Mouse (Mus musculus): ENCODE data around the gene Snrpa1.
A peak's percentile ranks its signal among the peaks of the same experiment; 100 is the strongest.

Snrpa1 gene

DNA sequence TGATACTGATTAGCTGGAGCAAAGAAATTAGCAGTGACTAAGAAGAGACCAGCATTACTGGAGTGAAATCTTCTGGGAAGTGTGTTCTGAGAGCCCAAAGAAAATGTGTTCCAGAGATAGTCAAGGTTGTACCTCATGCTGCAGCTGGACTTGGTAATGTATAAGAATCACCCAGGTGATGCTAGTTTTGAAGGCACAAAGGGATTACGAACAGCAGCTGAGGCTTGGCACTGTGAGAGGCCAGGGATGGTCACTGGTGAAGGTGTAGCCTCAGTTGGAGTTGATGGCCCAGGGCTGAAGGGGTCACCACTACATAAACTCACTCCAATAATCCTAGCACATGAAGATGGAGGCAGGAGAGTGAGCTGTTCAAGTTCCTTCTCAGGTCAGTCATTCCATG, at the start of gene Snrpa1:
Snrpa1 (plus strand) TSS at position 301 of the 400 bp plus-strand sequence.
- no peak for DNase-seq

- no peak for DNase-seq
Measured at GRCm38 (mm10) chr7:66010518-66010917, 48.3 kb upstream of the Snrpa1 start.

- DNase-seq = no peak
Measured at GRCm38 (mm10) chr7:66027747-66028146, 31.1 kb upstream of the Snrpa1 start.

DNA sequence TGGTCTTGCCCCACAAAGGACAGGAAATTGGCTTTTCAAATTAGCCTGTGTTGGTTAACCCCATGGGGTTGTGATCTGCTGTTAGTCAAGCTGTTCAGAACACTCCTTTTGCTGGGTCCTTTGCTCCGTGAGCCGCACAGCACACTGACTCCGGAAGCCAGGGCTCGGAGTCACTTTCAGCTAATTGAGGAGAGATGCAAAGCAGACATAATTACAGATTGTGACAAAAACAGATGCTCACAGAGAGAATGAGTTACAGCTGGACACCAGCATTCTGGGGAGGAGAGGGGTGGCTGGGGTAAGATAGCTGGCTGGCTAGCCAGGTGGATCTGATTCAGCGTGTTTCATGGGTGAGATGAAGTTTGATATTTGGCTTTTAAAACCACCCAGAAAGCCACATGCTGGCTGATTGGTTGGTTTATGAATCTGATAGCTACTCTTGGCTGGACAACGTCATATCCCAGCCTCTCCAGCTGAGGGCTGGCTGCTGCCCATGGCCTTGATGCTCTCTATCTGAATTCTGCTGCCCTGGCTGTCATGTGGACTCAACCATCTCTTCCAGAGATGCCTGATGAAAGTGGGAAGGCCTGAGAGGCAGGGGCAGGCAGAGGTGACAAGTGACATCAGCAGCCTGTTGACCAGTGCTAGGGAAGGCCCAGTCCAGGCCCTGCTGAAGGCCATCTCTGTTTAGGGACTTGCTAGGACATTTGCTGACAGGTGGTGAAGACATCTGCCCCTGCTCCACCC, 29.9 kb upstream of the Snrpa1 start:
- DNase-seq = peak; percentile 11

GRCm38 (mm10) chr7:66036809-66037208, 22.0 kb upstream of the Snrpa1 start:
- no peak for DNase-seq

DNA sequence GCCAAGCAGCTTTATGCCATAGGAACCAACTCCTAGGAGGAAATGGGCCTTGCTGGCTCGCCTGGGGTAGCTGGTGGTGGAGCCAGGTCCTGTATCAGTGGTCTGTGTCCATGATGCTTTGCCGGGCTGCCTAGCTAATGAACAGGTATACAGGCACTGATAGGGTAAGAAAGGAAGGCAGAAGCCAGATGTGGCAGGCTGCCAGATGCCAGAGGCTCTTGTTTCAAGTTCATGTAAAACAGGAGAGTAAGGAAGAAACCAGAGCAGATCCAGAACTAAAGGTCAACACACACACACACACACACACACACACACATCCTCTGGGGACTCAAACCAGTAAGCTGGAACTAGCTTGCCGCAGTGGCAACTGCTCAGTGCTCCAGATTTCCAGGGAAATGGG, 20.5 kb upstream of the Snrpa1 start:
- DNase-seq = no peak

DNA sequence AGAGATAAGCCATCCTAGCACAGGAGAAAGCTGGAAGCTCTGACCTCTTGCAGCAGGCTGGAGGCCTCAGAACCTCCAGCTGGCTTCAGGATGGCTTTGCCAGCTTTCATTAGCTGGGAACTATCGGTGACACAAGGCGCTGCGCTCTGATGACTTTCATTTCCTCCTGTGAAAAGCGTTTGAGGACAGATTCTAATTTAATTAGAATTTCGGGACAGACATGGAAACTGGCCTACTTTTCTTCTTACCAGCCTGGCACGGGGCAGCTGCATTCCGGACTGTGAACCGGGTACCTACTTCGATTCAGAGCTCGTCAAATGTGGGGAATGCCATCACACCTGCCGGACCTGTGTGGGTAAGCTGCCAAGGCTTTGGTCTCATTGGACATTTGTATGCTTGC, 20.1 kb upstream of the Snrpa1 start:
- no peak for DNase-seq

GRCm38 (mm10) chr7:66040026-66040814, 18.6 kb upstream of the Snrpa1 start:
- no peak for DNase-seq

GRCm38 (mm10) chr7:66043552-66044459, 15.0 kb upstream of the Snrpa1 start, which contains the start of gene Gm45213:
Gm45213 (plus strand) TSS chr7:66043602.
- no peak for DNase-seq

DNA sequence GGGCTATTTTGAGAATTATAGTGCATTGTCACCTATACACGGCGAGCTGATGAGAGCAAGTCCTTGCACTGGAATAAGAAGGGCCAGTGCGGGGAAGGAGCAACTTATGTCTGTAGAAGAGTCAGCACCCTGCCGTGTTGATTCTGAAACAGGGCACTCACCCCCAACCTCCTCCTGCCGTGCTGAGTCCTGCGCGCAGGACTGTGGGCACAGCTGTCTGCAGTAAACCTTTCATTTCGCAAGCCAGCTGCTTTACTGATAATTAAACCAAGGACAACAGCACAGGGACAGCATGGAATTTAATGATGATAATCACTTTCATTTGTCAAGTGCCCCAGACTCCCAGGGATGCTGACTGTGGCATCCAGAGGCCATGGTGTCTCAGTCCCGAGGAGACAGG, 14.2 kb upstream of the Snrpa1 start:
- DNase-seq = no peak

- peak; percentile 45 for DNase-seq
Measured at GRCm38 (mm10) chr7:66046921-66047918, 11.6 kb upstream of the Snrpa1 start.

DNA sequence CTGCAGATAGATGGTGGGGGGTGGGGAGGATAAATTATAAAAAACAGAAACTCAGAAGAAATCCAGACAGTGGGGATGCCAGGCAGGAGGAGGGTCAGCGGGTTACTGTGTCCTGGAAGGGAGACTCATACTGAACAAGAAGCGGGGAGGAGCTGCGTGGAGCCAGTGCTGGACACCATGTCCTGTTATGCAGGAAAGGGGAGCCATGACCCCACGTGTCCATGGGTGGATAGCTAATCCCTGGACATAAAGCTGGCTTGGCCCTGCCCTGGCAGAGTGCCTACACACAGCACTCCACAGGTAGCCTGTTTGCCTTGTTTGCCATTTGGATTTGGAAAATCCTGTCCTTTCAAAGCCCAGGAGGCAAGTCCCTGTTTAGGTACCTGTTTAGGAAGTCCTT, 10.8 kb upstream of the Snrpa1 start:
- DNase-seq = no peak

- DNase-seq = no peak
Measured at GRCm38 (mm10) chr7:66048446-66049230, 10.2 kb upstream of the Snrpa1 start.

DNA sequence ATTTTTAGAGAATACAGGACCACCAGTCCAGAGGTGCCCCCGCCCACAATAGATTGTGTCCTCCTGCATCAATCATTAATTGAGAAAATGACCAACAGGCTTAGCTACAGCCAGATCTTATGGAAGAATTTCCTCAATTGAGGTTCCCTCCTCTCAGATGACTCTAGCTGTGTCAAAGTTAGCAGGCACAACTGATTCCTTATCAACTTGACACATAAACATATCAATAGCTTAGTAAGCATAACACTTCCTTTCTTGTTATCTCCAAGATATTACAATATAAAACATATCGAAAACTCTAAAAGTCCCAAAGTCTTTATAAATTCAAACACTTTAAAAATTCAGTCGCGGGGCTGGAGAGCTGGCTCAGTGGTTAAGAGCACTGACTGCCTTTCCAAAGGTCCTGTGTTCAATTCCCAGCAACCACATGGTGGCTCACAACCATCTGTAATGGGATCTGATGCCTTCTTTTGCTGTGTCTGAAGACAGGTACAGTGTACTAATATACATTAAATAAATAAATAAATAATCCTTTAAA, 4.8 kb upstream of the Snrpa1 start:
- no peak for DNase-seq

DNA sequence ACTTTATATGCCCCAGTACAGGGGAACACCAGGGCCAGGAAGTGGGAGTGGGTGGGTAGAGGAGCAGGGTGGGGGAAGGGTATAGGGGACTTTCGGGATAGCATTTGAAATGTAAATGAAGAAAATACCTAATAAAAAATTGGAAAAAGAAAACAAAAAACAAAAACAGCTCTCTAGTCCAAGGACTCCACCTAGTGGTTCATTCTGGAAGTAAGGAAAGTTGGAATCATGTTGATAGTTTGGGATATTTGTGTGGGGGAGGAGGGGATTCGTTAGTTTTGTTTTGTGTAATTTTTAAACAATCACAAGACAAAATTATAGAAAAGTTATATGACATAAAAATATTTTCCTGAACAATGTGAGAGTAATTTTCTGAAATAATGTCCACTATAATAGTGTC, 3.4 kb upstream of the Snrpa1 start:
- peak; percentile 55 for DNase-seq

DNA sequence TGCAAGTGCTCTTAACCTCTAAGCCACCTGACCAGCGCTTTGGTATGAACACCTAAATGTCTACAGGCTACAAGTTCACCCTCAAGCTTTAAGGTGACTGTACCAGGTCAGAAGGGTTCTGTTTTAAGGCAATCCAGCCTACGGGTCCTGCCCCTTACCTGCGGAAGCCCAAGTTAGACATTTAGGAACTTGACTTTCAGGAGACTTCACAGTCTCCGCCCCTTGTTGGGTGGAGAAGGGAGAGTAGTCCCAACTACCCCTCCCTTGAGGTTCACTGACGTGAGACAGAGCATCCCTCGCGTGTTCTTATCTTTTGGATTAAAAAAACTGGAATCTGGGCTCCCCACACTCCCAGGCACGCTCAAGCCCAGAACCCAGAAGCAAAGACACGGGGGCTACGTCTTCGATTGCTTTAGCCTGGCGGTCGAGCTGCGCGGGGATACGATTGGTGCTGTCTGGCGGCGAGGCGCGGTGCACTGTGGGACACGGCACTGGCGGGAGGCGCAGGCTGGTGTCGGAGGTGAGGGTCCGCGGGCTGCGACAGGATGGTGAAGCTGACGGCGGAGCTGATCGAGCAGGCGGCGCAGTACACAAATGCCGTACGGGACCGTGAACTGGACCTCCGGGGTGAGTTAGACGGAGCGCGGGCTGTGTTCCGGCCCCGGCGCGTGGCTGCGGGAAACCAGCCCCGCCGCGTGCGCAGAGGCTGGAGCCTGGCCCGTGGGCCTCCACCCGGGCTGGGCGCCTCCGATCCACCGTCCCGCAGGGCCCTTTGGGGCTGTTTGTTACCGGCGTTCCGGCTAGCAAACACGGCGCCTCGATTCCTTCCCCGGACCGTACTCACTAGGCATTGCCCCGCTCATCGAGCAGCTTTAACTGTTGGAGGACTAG, 1.5 kb downstream of the Snrpa1 start:
- DNase-seq = peak; percentile 92

- no peak for DNase-seq
Measured at GRCm38 (mm10) chr7:66061057-66061456, 2.3 kb downstream of the Snrpa1 start.

GRCm38 (mm10) chr7:66076411-66076810, 17.6 kb downstream of the Snrpa1 start:
- DNase-seq = no peak

Data from lung, postnatal 36 days (tissue).